Mouse (Mus musculus): Measurements from ENCODE around the gene Gm47841. TPM values are rescaled to one million over a fixed set of nuclear protein-coding genes. Genes with fewer than 3 reads are reported as not detected.

Gene Gm47841
- polyA plus RNA-seq, 1 experiment from 2014 or later = not detected

Other genes with a start within 250 kb of the Gm47841 start
- 0.29 and 0.88 TPM in 2 replicates for gene Scn8a, start 177.5 kb downstream of the Gm47841 start, polyA plus RNA-seq (2015; fragmentation: Nextera tagmentation; extraction: Ambion mirVana)
- 0.08 and 0.09 TPM in 2 replicates for gene Fignl2, start 31.2 kb upstream of the Gm47841 start, polyA plus RNA-seq (2015; fragmentation: Nextera tagmentation; extraction: Ambion mirVana)
- gene Ankrd33, start 68.4 kb upstream of the Gm47841 start, polyA plus RNA-seq (2015; fragmentation: Nextera tagmentation; extraction: Ambion mirVana) = not detected in 2 replicates
- 7.0 and 7.4 TPM in 2 replicates for gene Acvrl1, start 81.1 kb upstream of the Gm47841 start, polyA plus RNA-seq (2015; fragmentation: Nextera tagmentation; extraction: Ambion mirVana)
- gene Acvr1b, start 126.7 kb upstream of the Gm47841 start, polyA plus RNA-seq (2015; fragmentation: Nextera tagmentation; extraction: Ambion mirVana) = 5.4 and 6.0 TPM in 2 replicates
- 3.8 and 4.4 TPM in 2 replicates for gene Grasp, start 176.8 kb upstream of the Gm47841 start, polyA plus RNA-seq (2015; fragmentation: Nextera tagmentation; extraction: Ambion mirVana)
- gene Nr4a1, start 206.9 kb upstream of the Gm47841 start, polyA plus RNA-seq (2015; fragmentation: Nextera tagmentation; extraction: Ambion mirVana) = 10.4 and 10.8 TPM in 2 replicates
- 50.6 and 56.1 TPM in 2 replicates for gene Atg101, start 236.9 kb upstream of the Gm47841 start, polyA plus RNA-seq (2015; fragmentation: Nextera tagmentation; extraction: Ambion mirVana)
- 2.4 and 3.0 TPM in 2 replicates for gene 6030408B16Rik, start 245.8 kb upstream of the Gm47841 start, polyA plus RNA-seq (2015; fragmentation: Nextera tagmentation; extraction: Ambion mirVana)

Data from heart, embryonic 13.5 days (tissue).